Mouse (Mus musculus): ENCODE measurements around the gene Fate1. TPM values are rescaled to one million over a fixed set of nuclear protein-coding genes. Genes with fewer than 3 reads are reported as not detected.
"Not testable (repeated sequence)": the region's sequence is repeated elsewhere in the genome, so short reads cannot be mapped to it uniquely, and the experiment has no call there.

Gene Fate1
- total RNA-seq (2014; fragmentation: Nextera tagmentation) (not detected in 2 replicates), total RNA-seq (2017) (not detected in 2 replicates)

DNA sequence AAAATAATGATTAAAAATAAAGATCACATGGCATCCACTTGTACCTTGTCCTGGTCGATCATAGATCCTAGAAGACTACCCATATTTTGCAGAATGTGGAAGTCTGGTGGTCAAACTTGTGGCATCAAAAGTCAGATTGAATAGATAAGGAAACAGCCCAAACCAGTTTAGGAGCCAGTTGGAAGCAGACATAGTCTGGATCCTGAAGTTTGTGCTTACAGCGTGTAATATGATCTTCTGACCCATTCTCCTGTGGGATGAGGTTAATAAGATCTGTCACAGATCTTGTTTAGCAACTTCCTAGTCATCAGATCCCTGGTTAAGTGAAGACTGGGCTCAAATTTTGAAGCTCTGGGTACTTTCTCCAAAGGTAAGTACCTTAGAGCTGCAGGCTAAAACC is at the start of gene Fate1:
TSS of gene Fate1 (plus strand) at position 301 of the 400 bp plus-strand sequence.
- no peak for ATAC-seq (replicated peaks; ENCODE audit: poor library complexity, severe bottlenecking)

DNA sequence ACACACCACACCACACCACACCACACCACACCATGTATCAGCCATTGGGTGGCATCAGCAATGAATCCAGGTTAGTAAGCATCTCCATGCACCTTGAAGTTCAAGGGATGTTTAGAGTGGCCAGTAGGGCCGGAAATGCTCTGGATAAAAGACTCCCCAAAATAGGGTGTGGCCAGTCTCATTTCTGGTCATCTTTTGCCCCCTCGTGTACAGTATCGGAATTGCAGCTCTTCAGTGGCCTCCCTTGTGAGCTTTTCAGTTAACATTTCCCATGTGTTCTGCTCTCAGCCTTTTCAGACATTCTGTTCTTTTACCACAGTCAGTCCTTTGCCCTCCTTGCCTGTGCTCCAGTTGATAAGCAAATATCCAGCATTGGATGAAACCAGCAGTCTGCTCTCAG is 26.2 kb upstream of the Fate1 start:
- ATAC-seq (replicated peaks; ENCODE audit: poor library complexity, severe bottlenecking), result peak; percentile 52; the same call in 1 of the 2 replicates

DNA sequence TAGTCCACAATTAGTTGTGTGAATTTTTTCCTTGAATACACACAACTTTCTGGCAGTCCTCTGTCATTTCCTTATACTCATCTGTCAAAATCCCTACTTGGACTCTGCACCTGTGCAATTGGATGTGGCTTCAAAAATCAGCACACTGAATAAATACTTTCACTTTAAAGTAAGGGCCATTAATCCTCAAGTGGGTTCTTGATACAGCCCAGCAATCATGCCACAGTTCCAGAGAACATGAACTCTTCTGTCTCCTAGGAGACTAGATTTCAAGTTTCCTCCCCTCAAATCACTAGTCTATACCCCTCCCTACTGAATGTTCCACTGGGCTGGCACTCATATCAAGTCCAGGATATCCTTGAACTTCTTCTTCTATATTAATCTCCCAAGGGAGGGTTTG is 14.4 kb upstream of the Fate1 start:
- ATAC-seq (replicated peaks; ENCODE audit: poor library complexity, severe bottlenecking), result no peak

DNA sequence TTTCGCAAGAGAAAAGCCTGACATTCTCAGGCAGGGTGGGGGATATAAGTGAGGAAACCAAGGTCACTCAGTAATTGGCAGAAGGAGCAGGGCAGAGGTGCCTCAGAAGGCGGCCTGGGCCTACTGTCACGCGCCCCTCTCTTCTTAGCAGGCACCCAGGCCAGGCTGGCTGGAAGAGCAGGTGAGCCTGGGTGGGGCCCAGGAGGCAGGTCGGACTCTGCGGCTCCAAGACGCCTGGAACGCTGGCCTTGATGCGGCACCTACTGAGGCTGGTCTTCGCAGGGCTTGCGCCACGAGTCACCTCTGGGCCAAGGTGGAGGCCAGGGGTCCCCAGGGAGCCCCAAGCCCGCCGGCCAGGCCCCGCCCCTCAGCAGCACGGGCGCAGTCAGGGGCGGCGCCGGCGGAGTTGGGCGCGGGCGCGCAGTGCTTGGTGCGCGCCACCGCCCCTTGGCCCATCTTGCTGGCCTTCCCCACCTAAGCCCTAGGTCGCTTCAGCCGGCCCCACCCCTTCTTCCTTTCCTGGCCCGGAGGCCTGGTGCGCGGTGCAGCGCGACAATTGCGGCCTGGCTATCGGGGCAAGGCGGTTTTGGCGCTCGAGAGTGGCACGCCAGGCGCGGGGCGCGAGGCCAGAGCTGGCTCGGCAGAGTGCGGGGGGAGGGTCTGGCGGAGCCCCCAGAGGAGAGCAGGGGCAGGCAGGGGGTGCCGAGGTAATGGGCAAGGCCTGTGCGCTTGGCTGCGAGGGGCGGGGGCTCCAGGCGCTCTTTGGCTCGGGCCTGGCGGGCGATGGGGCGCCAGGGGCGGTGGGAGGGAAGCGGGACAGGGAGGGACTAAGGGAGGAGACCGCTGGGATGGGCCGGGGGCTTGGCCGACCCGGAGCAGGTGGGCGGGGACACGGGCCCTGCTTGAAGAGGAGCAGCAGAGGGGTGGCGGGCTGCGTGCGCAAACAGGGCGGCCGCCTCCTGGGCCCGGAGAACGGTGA is 10.4 kb upstream of the Fate1 start, which contains the start of gene Prrg3:
TSS of gene Prrg3 (plus strand) at position 552 of the 979 bp plus-strand sequence.
- ATAC-seq (replicated peaks; ENCODE audit: poor library complexity, severe bottlenecking), result no peak

DNA sequence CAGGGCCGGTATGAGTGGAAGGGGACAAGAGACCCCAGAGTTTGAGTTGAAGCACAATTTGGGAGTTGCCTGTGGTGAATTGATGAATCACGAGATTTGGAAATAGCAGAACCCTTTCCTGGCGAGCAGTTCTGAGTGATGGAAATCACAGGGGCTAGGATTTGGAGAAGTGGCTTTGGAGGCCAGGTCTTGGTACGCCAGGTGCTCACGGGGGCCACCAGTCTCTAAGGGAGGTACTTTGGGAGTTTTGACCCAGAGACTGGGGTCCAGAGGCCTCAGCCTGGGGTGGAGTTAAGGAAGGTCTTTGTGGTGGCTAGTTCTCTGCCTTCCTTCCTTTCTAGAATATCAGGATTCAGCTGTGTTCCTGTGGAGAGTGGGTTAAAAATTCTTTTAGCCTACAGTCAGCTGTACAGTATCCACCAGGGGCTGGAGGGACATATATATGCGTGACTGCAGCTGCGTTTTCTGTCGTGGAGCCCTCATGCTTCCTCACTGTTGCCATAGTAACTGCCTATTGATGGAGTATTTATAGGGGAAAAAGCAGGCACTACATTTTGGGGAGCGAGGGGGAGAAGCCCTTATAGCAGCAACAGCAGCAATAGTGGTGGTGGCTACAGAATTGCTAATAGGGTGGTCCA is 9.4 kb upstream of the Fate1 start:
- ATAC-seq (replicated peaks; ENCODE audit: poor library complexity, severe bottlenecking), result no peak

DNA sequence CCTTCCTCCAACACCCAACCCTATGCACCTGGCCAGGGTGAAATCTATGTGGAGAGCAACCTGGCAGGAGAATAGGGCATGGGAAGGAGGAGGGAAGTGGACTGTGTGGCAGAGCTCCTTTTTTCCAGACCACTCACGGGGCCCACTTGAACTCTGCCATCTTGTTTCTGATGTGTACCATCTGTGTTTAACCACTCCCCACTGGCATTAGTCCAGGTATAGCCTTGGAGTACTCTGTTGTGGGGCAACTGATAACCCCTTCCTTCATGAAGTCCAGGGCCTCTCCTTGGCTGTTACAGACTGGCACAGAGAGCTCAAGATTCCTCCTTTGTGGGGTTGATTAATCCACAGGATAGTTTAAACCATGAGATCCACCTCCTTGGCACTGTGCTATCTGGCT is 4.6 kb upstream of the Fate1 start:
- ATAC-seq (replicated peaks; ENCODE audit: poor library complexity, severe bottlenecking), result no peak

DNA sequence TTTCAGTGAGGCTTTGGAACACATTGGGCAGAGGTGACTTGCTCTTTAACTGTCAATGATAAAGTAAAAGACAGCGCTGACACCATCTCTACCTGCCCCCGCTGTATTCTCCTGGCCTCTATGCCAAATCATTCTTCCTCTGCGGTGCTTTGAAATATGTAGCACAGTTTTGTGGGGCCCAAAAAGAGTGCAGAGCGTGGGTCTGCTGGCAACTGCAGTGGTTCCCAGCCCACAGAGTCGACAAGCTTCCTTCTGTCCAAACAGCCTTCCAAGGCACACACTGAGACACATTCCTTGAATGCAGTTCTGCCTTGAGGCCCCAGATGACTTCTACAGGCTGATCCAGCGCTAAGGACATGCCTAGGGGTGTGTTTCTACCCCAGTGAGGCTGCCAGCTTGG is 4.0 kb upstream of the Fate1 start:
- ATAC-seq (replicated peaks; ENCODE audit: poor library complexity, severe bottlenecking), result no peak

DNA sequence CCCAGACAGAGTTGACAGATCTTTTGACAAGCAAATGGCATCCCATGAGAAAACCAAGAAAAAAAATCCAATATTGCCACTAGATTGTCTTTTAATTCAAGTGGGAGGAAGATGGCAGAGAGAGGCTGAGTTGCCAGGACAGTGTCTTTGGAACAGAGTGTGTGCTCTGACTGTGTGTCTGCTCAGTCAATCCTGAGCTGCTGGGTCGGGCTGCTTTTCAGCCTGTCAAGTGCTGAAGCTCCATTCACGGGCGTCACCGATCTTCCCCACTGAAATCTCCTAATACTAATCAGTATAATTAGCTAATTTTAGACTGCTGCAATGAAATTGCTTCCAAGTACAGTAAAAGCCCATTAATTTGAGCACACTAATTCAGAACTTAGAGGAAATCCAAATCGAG is 1.5 kb upstream of the Fate1 start:
- ATAC-seq (replicated peaks; ENCODE audit: poor library complexity, severe bottlenecking), result no peak

DNA sequence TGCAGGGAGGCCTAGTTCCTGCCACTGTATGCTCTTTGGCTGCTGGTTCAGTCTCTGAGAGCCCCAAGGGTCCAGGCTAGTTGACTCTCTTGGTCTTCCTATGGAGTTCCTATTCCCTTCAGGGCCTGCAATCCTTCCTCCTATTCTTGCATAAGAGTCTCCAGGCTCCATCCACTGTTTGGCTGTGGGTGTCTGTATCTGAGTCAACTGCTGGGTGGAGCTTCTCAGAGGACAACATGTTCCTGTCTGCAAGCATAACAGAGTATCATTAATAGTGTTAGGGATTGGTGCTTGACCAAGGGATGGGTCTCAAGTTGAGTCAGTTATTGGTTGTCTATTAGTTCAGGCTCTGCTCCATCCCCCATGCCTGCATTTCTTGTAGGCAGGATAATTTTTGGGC is 4.9 kb downstream of the Fate1 start:
- not testable (repeated sequence) for ATAC-seq (replicated peaks; ENCODE audit: poor library complexity, severe bottlenecking)

DNA sequence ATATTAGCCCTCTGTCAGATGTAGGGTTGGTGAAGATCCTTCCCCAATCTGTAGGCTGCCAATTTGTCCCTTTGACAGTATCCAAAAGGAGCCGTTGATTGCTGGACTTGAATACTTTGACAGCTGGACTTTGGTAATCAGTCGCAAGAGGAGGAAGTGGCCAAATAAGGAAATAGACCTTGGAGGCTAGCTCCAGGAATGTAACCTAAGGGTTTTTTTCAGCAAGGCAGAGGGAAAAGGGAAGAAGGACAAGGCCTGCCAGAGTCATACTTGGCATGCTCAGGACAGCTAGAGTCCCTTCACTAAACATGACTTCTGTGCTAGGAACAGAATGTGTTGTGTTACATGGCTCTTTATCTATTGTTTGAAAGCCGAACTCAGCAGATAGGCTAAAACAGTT is 7.7 kb downstream of the Fate1 start:
- no peak for ATAC-seq (replicated peaks; ENCODE audit: poor library complexity, severe bottlenecking)

DNA sequence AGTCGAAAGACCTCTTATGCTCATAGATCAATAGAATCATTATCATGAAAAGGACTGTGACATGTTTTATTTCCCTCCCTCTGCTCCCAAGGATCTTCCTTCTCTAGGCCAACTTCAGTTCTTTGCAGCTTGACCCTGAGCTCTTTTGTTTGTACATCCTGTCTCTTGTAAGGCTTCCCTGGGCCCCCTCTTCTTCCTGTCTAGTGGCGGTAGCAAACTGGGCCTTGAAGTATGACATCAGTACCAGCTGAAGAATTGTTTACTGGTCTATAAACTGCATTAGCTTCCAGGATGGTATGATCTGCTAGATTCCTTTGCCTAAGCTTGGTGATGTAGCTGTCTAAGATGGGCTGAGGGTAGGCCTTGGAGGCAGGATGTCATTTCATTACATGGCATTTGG is 8.5 kb downstream of the Fate1 start:
- no peak for ATAC-seq (replicated peaks; ENCODE audit: poor library complexity, severe bottlenecking)

DNA sequence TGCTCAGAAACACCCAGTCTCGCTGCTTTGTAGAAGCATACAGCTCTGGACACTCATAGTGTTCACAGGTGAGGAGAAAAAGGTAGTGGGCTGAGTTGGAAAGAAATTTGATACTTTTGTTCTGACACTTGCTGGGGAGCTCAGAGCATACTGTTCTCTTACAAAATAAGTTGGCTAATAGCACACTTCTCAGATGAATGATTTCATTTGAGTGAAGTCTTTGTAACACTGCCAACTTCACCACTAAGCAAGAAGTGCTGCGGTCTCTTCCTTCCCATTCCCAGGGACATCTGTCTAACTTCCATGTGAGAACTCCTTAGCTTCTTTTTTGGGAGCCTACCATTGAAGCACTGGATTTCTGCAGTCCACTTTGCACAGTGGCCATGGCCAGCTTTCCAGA is 10.4 kb downstream of the Fate1 start:
- no peak for ATAC-seq (replicated peaks; ENCODE audit: poor library complexity, severe bottlenecking)

DNA sequence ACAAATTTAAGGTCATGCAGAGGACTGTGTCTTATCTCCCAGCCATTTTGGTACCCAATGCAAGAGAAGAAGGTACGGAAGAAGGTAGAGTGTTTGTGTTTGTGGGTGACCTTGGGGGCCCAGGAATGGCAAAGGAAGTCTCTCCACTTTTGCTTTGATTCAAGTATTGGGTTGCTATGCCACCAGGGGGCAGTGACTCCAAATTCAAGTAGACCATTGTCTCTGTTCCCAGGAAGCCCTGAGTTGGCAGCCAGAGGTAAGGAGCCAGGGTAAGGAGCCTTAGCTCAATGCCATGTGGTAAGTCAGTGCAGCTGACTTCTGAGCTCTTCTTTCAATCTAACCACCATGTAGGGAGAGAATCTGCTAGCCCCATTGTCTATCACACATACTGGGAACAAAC is 11.0 kb downstream of the Fate1 start:
- ATAC-seq (replicated peaks; ENCODE audit: poor library complexity, severe bottlenecking), result no peak

DNA sequence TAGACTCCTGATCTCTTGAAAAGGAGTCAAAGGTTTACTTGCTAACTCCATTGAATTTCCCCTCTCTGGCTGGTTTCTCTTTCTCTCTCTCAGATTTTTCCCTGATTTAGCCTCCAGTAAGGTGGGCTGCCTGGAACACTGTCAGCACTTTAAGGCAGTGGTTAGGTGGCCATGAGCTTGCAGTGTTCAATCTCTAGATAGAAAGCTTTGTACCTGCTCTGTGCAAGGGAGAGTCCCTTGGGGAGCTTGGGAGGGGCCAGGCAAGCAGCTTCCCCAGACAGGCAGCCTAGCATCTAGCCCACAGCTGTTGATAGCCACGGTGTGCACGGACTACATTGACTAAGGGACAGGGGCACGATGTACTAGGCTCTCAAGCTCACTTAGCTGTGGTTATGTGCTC is 18.8 kb downstream of the Fate1 start, which contains the start of gene Cnga2:
TSS of gene Cnga2 (plus strand) at position 301 of the 400 bp plus-strand sequence.
- no peak for ATAC-seq (replicated peaks; ENCODE audit: poor library complexity, severe bottlenecking)

DNA sequence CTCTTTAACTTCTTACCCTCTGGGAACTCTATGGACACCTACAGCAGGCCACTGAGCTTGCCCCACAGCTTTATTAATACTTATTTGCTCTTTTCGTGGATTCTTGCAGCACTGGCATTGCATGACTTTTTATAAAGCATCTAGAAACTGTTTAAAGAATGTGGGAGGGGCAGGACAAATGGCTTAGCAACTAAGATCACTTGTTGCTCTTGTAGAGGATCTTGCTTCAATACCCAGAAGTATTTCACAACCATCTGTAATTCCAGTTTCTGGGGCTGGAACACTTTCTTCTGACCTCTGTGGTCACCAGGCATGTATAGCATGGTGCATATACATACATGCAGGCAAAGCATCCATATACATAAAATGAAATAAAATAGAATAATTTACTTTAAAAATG is 23.2 kb downstream of the Fate1 start:
- ATAC-seq (replicated peaks; ENCODE audit: poor library complexity, severe bottlenecking), result no peak

DNA sequence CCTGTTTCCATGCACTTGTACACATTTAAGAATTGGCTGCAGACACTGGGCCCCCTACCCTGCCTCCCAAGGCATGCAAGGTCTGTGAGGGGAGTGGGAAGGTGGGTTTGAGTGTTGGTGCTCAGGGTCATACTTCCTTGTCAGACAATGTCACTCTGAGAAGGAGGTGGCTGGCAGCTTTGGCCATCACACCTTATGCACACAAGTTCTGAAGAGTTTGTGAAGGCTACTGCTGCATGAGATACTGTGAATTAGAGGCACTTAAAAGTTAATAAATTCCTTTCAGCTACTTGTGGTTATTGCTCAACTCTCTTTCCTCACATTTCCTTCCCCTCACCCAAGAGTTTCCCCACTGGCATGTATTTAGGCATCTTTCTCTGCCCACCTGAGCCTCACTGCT is 37.1 kb downstream of the Fate1 start:
- ATAC-seq (replicated peaks; ENCODE audit: poor library complexity, severe bottlenecking), result no peak; the same call in 1 of the 2 replicates

DNA sequence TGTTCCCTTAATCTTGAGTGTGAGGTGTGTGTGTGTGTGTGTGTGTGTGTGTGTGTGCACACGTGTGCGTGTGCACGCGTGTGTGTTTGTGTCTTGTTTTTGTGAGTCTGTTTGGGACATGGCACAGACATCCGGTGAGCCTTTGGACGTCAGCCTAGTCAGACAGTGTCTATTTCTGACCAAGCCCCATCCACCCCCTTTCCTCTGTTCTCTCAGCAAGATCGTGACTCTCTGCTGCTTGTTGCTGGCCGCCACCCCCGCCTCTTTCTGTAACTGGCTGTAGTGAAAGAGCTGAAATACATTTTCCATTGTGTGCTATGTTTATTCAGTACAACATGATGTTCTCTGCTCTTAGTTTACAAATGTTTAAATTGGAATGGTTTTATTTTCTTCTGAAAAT is 39.5 kb downstream of the Fate1 start:
- ATAC-seq (replicated peaks; ENCODE audit: poor library complexity, severe bottlenecking), result no peak

DNA sequence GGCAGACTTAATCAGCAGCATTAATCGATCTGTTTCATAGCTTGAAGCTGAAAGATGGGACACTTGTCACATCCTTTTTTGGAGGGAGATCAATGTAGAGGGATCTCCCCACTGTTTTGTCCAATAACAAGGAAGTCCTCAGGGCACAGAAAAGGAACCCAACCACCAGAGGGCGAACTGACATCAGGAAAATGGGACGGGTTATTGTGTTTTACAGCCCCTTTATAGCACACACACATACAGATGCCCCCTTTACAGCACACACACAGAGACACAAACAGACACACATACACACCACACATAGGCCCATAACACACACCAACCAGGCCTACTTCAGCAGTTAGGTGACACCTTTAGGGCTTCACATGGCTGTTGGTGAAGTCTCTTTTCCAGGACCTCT is 40.0 kb downstream of the Fate1 start:
- ATAC-seq (replicated peaks; ENCODE audit: poor library complexity, severe bottlenecking), result no peak

DNA sequence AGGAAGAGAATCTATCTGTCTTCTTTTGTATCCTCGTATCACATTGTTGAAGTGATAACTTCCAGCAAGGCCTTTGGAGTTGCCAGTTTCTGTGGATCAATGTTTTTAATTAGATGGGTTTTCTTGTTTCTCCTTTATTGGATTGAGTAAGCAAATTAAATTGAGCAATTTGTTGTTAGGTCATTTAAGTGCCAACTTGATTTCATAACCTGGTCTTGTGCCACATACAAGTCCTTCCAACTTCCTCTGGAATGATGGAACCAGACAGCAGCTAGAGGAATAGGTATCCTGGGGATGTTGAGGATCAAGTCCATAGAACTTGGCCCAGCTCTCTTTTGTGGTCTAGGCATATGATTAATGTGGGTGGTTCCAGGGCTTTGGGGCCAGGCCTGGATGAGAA is 49.5 kb downstream of the Fate1 start:
- no peak for ATAC-seq (replicated peaks; ENCODE audit: poor library complexity, severe bottlenecking)

DNA sequence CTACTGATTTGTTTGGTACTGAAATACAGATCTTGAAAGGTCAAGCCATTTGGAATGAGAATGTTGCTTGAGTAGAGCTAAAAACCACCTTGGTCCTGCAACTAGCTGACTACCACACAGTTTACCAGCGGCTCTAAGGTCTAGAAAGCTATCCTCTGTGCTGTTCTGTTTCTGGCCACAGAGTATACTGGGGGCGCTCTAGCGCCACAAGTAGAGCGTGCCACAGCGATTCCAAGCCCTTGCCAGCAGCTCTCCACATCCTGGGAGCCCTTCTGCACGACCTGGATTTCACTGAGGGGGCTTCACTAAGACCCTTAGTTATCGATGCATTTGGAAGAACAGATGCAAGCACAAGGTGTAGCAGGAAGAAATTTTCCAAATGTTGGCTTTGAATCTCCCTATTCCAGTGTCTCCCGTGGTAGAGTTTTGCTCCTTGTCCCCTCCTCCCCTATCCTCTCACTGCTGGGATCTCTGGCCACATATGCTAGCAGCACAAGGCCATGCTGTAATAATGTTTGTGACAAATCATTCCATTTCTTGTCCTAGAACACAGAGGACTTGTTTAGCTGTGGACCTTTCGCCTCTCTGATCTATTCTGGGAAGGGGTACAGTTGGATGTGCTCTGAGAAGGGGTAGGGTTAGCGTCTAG is 50.1 kb downstream of the Fate1 start:
- ATAC-seq (replicated peaks; ENCODE audit: poor library complexity, severe bottlenecking), result no peak; the same call in 1 of the 2 replicates

DNA sequence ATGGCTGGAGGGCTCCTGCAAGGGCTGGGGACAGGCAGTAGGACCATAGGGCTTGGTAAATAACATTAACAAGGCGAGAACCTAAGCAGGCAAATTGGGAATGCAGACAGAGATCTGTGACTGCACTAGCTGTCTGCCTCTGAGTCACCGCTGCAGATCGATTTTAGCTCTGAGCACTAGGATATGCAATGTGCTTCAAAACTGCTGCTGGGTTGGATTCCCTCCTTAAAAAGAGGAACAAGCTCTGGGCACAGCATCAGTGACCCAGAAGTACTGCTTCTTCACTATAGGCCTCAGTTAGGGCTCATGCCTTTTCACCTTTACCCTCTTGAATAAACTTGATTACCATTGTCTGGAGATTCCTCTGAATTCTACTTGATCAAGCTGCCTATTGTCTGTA is 50.8 kb downstream of the Fate1 start:
- no peak for ATAC-seq (replicated peaks; ENCODE audit: poor library complexity, severe bottlenecking)

All from granulocyte monocyte progenitor cell, adult 5-6 weeks (primary cell).